Mouse (Mus musculus) erythroblast, embryonic 14.5 days (primary cell): ENCODE data around the gene Stim2.

Experiments
- GATA1 ChIP-seq: IDR thresholded peaks from 2 replicates; pipeline ENCODE4 v1.6.1; 2012; ENCODE audit warnings: low read length, inconsistent platforms, mixed read lengths
- TAL1 ChIP-seq: IDR thresholded peaks from 3 replicates; pipeline ENCODE4 v1.6.1; 2012; ENCODE audit warnings: low read length, inconsistent platforms, mixed read lengths

- TF ChIP-seq GATA1, result no peak
- no peak for TF ChIP-seq TAL1
Observed at GRCm38 (mm10) chr5:54005111-54005864, 7.0 kb downstream of the Stim2 start.
